Mouse (Mus musculus) heart, postnatal 25 days (tissue): ENCODE measurements around the gene Pgpep1l. TPM values are rescaled to one million over a fixed set of nuclear protein-coding genes. Genes with fewer than 3 reads are reported as not detected.

Experiments
- DNase-seq: peaks from one replicate; pipeline ENCODE4 v3.0.0; 2022; ENCODE audit warnings: low spot score
- intact Hi-C: fragments of 180-260 bp; cut with DNase I; formaldehyde crosslinking; loops from one replicate; pipeline ENCODE4 v1.15.1; 2025
- total RNA-seq, 2 experiments: library from RNA; stranded (reverse); gene quantifications; 2 replicates each; pipeline ENCODE4 v1.2.3; 2021

Gene Pgpep1l
- total RNA-seq, 2 experiments from 2014 or later: not detected

GRCm38 (mm10) chr7:68265391-68265790, 1.4 kb upstream of the Pgpep1l start:
- intact Hi-C loops: no loop called here
- no peak for DNase-seq

DNA sequence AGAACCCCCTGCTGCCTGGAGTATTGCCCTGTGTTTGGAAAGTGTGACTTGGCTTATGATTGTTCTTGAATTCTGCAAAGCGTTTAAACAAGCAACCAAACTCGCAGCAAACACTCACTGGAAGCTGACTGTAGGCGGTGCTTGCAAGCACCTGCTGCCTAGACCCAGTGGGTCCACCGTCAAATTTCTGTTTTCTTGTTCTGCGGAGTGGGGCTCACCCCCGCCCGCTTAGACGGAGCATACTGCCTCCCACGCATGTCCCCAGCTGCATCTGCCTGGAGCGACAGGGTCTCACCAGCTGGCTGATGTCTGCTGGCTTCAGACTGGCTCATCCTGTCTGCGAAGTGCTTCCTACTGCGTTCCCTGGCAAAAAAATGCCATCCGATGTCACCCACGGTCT, 498 bp upstream of the Pgpep1l start:
- intact Hi-C loops: loop anchor here (5.0 kb wide), 1 partner anchor 42 kb away; no protein-coding TSS in a partner anchor
- peak; percentile 19 for DNase-seq

- intact Hi-C loops: loop anchor here (5.0 kb wide), 1 partner anchor 41 kb away; no protein-coding TSS in a partner anchor
- no peak for DNase-seq
These were observed 546 bp downstream of the Pgpep1l start for GRCm38 (mm10) chr7:68263346-68264027.

- no peak for DNase-seq
- intact Hi-C loops: loop anchor here (5.0 kb wide), 1 partner anchor 40 kb away; no protein-coding TSS in a partner anchor
These were observed 1.3 kb downstream of the Pgpep1l start for GRCm38 (mm10) chr7:68262612-68263200.

- intact Hi-C loops: loop anchor here (5.0 kb wide), 1 partner anchor 37 kb away; no protein-coding TSS in a partner anchor
- DNase-seq: no peak
These were observed 4.4 kb downstream of the Pgpep1l start for GRCm38 (mm10) chr7:68259523-68260081.

GRCm38 (mm10) chr7:68258326-68259150, 5.5 kb downstream of the Pgpep1l start:
- intact Hi-C loops: no loop called here
- DNase-seq: no peak

DNA sequence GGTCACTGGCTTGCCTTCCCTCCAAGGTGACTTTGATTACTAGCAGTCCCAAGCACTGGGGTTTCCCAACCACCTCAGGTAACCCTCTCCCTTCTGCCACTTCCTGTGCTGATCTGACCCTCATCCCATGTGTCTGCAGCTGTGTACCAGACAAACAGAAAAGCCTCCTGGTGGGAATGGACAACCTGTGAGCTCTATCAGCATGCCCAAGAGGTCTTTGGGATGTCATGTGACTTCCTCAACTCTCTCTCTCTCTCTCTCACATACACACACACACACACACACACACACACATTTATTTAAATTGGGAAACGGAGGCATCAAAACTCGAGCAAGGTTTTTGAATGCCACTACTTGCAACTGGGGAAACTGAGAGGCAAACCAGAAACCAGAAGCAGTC, 6.3 kb downstream of the Pgpep1l start:
- DNase-seq: no peak
- intact Hi-C loops: no loop called here

GRCm38 (mm10) chr7:68250902-68251301, 13.1 kb downstream of the Pgpep1l start:
- no peak for DNase-seq
- intact Hi-C loops: no loop called here

DNA sequence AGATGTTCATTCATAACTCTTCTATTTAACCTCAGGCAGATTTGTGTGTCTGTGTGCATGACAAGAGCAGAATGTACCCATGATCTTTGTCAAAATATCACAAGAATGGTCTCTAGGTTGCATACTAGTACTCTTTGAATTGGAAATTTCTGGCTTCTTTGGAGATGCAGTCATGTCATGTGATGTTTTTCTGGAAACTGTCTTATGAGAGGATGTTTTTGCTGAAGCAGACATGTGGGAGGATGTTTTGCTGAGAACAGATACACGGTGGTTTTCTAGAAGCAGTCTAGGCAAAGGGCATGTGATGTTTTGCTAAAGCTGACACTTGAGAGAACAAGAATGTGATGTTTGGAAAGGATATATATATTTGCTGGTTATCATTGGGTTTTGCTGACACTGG, 13.6 kb downstream of the Pgpep1l start:
- no peak for DNase-seq
- intact Hi-C loops: no loop called here

DNA sequence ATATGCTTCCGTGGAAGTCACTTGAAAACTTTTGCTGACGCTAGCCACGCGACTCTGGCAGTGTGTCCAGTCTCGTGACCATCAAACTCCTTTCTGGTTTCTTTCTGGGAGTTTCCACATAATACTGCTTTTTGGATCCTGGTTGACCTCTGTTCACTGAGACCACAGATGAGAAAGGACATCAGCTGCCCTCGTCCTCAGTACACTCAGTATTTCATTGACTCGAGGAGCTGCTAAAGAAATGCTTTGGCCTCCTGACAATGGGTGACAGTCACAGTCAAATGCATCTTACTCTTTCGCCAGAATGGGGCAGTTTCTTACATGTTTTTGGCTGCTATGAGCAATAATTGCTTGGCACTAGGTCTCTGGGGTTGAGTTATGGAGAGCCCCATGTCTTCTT, 17.8 kb downstream of the Pgpep1l start:
- DNase-seq: no peak
- intact Hi-C loops: no loop called here

DNA sequence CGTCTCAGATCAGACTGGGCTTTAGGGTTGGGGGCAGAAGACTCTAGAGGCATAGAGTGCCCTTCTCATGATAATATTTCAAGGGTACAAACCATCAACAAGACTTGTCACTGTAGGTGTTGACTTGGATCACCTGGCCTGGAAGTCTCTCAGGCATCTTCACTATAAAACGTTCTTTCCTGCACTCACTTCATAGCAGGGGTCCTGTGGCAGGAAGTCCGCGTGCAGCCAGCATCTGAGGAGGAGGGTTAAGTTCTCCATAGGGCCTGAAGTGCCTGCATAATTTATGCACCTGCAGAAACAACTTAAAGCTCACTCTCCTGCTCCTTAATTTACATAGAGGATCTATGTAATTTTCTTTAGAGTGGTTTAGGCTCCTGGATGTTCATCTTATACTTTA, 18.4 kb downstream of the Pgpep1l start:
- intact Hi-C loops: no loop called here
- no peak for DNase-seq

DNA sequence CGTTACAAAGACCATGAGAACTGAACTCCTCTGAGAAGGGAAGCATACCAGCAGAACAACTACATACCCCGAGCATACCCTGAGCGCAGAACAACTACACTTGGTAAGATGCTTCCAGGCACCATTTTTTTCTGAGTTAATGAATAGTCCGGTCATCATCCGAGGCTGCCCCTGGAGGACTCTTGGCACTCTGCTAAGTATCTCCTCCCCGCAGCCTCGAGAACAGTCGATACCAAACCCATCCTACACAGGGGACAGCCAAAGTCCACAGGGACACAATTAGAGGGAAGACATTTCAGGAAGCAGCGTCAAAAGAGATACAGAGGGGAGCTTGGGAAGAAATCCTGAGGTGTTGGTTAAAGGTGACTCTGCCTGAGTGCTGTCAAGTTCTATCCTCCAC, 22.8 kb downstream of the Pgpep1l start:
- intact Hi-C loops: no loop called here
- no peak for DNase-seq

DNA sequence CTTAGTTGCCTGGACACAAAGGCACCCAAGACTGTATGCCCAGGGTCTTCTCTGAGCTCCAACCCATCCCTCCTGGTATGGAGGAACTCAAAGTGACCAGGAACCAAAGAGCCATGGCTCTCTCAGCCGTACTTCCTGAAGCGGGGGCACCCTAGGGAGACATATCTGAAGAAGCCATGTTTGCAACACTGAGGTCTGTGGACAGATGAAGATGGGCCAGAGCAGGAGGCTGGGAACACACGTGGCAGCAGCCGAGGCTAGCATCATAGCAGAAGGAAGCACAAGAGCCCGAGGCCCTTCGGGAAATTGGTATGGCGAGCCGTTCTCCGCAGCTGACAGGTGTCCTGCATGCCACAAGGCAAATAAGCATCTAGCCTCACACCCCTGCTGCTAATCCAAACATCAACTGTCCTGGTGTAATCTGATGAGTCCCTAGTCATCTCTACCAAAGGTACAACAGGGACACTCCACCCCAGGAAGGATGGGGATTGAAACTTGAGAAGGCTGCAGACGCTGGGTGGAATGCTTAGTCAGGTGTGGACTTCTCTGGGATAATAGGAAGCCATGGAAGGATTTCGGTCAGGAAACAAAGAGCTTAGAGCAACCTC, 24.7 kb downstream of the Pgpep1l start:
- DNase-seq: no peak
- intact Hi-C loops: no loop called here

GRCm38 (mm10) chr7:68236817-68237216, 27.2 kb downstream of the Pgpep1l start:
- intact Hi-C loops: no loop called here
- no peak for DNase-seq

DNA sequence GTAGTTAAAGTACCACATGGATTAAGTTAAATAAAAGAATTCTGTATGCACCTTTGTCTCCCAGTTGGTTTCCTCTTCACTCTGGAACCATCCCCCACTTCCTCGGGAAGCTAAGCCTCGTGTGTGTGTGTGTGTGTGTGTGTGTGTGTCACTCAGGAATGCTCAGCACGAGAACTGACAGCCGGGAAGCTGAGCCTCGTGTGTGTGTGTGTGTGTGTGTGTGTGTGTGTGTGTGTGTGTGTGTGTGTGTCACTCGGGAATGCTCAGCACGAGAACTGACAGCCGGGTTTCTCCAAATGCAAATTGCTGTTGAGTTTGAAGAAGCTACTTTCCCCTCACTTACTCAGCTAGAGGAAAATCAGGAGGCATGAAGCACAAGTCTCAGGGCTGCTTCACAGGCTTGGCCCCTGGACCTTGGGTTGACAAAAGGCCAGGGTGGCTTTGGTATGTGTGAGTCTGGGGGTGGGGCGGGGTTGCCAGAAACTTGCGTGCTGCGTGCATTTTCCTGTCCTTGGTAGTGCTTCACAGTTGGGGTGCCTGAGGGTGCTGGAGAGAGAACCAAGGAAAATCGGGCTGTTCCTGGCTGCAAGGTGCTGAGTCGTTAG, 30.3 kb downstream of the Pgpep1l start:
- intact Hi-C loops: no loop called here
- DNase-seq: no peak

DNA sequence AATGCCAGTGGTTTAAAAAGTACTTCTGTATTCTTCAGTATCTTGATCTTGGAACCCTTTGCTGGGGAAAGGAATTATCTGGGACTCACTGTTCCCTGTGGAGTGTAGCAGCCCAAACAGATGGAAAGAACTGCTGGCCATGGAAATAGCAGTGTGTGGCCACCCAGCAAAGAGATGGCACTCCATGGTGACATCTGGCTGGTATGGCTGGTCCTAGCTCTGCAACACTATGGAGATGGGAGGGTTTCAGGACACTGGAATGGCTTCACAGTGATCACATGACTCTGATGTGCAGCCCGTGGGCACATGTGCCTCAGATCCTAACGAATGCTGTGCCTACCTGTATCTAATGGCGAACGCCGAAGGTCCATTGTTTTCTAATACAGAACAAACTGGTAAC, 31.5 kb downstream of the Pgpep1l start:
- DNase-seq: no peak
- intact Hi-C loops: no loop called here

- no peak for DNase-seq
- intact Hi-C loops: no loop called here
These were observed 33.2 kb downstream of the Pgpep1l start for GRCm38 (mm10) chr7:68230831-68231230.

- DNase-seq: no peak
- intact Hi-C loops: no loop called here
These were observed 35.5 kb downstream of the Pgpep1l start for GRCm38 (mm10) chr7:68228491-68228890.

DNA sequence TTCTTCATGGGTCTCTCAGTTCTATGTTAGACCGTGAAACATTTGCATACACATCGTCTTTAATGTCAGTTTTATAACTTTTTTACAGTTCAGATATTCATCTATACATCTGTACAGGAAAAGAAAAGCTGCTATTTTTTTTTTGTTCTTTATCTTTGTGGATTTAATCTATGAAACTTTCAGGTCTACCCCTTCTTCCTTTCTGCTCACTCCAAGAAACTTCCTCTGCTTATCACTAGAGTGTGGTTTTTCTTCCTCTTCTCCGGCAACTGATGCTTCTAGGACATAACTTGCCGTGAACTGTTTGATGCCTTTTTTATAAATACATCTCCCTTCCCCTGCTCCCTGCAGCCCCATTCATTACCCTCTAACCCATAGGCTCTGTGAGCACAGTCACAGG, 36.4 kb downstream of the Pgpep1l start:
- DNase-seq: no peak
- intact Hi-C loops: no loop called here

GRCm38 (mm10) chr7:68227021-68227420, 37.0 kb downstream of the Pgpep1l start:
- intact Hi-C loops: no loop called here
- DNase-seq: no peak
